Mouse (Mus musculus) ovary, postnatal 36 days (tissue): ENCODE measurements around the gene Asic2.

Experiments
- DNase-seq: peaks from one replicate; pipeline ENCODE4 v3.0.0; 2022; ENCODE audit warnings: low spot score, mixed read lengths

The Asic2 gene

GRCm38 (mm10) chr11:81094581-81094980, 873.7 kb downstream of the Asic2 start:
- no peak for DNase-seq

GRCm38 (mm10) chr11:81092161-81092560, 876.1 kb downstream of the Asic2 start:
- DNase-seq: no peak

GRCm38 (mm10) chr11:81083822-81084221, 884.4 kb downstream of the Asic2 start:
- no peak for DNase-seq

GRCm38 (mm10) chr11:81080076-81080805, 888.0 kb downstream of the Asic2 start:
- no peak for DNase-seq

- no peak for DNase-seq
Observed at GRCm38 (mm10) chr11:81079237-81079636, 889.0 kb downstream of the Asic2 start.

DNA sequence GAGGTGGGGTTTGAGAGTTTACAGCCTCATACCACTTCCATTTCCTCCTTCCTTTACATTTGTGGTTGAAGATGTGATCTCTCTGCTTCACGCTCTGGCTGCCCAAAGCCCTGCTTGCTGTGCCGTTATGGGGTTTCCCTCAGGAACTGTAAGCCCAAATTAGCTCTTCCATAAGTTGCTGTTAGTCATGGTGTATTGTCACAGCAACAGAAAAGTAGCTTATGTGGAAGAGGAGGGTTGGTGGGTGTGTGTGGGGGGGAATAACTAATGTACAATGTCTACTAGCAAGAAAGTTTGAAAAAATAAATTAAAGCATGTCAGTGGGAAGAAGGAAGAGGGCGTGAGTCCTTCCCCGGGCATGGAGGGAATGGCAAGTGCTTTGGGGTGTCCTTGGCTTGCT, 896.4 kb downstream of the Asic2 start:
- DNase-seq: no peak

- no peak for DNase-seq
Observed at GRCm38 (mm10) chr11:81065386-81065785, 902.9 kb downstream of the Asic2 start.

GRCm38 (mm10) chr11:81064006-81064405, 904.3 kb downstream of the Asic2 start:
- DNase-seq: peak; percentile 36

DNA sequence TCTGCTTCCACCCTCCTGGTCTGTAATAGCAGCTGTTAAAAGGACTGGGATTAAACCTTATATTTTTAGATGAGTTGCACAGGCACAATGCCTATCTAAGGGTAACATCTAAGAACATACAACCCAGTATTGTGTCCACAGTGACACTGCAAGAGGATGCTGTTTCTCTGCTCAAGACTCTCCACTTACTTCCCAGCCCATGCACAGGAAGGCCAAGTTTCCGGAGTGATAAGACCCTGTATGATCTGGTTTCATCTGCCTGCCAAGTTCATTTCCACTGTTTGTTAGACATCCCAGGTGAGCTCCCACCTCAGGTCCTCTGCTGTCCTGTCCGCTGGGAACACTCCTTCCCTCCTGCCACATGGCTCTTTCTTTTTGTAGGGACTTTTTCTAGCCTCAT, 908.2 kb downstream of the Asic2 start:
- no peak for DNase-seq

GRCm38 (mm10) chr11:81059546-81059945, 908.7 kb downstream of the Asic2 start:
- DNase-seq: no peak

- no peak for DNase-seq
Observed at GRCm38 (mm10) chr11:81057506-81057905, 910.8 kb downstream of the Asic2 start.

DNA sequence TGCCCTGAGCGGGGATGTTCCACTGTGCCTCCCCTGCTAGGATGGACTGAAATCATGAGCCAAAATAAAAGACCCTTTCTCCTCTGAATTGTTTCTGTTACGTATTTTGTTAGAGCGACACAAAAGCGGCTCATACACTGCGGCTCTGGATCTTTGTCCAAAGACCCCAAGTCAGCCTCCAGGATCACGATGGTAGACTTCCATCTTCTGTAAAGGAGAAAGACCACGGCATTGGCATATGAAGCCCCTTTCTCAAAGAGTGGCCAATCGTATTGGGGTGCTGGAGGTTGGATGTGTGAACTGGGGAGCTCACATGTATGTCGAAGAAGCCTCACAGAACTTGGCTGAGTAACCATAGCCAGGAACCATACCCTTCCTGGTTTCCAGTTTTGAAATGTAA, 911.5 kb downstream of the Asic2 start:
- no peak for DNase-seq

DNA sequence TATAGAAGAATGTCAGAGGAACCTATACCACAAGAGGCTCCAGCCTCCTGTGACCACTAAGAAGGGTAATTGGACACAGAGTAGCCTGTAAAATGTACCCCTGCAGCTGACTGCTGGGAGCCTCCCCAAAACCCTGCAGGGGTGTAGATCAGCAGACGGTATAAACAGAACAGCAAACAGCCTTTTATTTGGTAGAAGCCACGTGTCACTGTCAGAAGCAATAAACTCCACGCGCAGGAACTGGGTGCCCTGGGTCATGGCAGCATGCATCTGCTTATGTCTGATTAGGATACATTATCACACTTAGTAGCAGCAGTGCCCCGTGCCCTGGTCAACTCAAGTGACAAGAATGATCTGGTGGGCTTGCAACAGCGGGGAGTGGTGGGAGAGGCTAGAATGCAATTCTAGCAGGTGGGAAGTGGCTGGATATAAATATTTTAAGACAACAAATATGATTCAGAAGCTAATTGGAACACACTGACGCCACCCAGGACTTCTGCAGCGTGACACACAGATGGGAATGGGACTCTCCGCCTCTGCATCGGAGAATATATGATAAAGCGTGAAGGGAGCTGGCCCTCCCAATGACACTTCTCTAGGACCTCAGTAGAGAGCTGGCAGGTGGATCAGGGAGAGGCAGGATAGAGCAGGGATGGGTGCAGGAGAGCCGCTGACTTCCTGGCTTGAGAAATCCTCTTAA, 912.7 kb downstream of the Asic2 start:
- DNase-seq: no peak

DNA sequence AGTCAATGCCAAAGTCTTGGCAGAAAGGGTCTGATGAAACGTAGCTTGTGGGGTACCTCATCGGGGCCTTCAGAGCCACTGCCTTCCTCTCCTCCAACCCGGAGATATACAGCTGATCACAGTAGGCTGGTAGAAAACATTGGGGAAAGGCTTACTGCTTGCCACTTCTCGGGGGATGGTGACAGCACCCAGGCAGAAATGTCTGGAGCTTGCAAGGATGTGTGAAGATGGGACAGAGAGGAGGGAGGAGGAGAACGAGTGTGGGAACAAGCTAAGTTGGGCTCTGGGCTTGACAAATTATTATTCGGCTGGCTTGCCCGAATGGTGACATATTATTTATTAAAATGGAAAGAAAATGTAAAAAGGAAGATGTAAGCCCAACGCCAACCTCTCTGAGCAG, 914.4 kb downstream of the Asic2 start:
- DNase-seq: no peak

DNA sequence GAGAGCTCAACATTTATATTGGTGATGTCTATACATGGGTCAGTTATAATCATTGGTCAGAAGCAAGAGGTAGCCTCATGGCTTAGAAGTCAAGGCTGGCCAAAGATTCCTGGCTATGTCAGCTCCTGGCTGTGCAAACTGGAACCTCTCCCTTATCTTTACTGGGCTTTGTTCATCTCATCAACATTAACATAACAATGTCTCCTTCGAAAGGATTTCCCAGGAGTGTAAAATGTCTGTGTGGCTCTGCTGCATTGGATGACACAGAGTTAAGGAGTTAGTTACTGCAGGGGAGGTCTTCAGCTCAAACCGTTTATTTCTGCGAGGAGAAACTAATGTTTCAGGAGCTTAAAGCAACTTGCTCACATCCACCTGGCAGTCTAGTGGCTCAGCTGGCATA, 926.6 kb downstream of the Asic2 start:
- no peak for DNase-seq

DNA sequence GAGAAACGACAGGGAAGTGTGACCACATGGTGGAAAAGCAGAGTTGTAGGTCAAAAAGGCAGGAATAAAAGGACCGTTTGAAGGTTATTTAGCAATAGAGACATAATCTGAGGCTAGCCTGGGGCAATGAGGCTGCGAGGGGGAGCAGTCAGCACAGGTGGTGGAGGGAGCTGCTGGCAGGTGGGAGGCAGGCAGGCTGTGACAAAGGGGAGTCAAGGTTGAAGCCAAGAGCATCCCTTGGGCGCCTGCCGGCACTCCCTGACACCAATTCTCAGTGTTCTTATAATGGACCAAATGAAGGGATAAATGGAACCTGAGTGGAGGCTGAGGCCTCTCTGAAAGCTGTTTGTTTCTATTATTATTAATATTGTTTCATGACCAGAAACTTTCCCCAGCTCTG, 928.3 kb downstream of the Asic2 start:
- DNase-seq: no peak

GRCm38 (mm10) chr11:81032151-81032550, 936.1 kb downstream of the Asic2 start:
- DNase-seq: no peak

DNA sequence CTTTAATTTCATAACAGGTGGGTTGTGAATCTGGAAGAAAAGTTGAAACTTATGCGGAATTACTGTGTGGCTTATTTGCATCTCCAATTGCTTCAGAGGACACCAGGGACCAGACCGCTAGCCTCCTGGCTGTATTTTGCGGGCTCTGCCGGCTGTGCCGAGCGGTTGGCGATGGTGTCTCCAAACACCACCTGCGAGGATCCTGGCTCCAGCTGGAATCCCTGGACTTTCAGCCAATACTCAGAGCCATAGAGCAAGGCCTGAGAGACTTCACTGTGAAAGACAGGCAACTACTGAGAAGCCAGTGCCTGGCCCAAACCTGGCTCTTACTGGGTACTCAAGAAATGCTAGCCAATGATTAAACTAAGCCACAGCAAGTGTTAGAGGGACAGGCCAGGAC, 953.5 kb downstream of the Asic2 start:
- DNase-seq: no peak

DNA sequence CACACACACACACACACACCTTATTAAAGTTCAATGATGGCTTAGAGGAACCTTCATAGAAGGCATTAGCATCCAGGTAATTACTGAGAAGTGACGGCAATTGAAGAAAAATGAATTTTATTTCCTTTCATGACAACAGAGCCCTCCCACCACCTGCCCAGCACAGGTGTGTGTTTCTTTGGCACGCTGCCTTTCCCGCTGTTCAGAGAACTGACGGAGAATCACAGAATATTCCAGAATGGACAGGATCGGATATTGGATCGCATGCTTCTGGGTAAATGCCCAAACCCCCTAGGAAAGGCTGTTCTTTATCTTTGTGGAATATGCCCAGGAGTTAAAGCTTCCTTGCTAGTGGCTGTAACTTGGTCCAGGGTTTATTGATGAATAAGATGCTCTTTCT, 954.8 kb downstream of the Asic2 start:
- DNase-seq: no peak

- no peak for DNase-seq
Observed at GRCm38 (mm10) chr11:81010766-81011165, 957.5 kb downstream of the Asic2 start.

- no peak for DNase-seq
Observed at GRCm38 (mm10) chr11:81009366-81009765, 958.9 kb downstream of the Asic2 start.

- DNase-seq: no peak
Observed at GRCm38 (mm10) chr11:81005831-81006230, 962.4 kb downstream of the Asic2 start.

DNA sequence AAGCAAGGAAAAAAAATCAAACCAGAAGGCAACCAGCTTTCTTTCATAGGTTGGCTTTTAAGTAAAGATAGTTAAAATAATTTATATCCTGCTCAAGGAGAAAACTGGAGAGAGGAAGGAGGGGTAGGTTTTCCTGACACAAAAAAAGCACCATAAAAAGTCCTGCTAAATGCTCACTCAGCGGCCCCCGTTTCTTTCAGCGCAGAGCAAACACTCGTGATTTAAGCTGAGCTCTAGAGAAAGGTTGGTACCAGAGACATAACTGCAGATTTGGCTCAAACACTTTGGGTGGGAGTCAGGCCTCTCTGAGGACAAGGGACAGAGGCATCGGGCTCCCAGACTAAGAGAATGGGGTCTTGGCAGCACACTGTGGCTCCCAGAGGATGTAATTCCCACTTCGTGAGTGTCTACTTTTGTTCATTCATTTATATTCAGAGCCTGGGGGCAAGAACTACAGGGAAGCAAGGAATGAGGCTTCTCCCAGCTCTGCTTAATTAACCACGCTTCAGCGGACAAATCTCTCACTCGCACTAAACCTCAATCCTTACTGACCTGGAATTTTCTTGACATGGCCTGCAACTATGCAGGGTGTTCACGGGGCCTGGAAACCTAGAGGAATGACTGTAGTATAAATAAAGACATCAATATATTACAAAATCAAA, 965.4 kb downstream of the Asic2 start:
- no peak for DNase-seq
